Mouse (Mus musculus): Measurements from ENCODE around the gene Ccnjl. TPM values are rescaled to one million over a fixed set of nuclear protein-coding genes. Genes with fewer than 3 reads are reported as not detected.

Ccnjl gene
- polyA plus RNA-seq, 1 experiment from 2014 or later = 14.4 TPM

GRCm38 (mm10) chr11:43495532-43495931, 33.1 kb upstream of the Ccnjl start:
- no peaks in the 10 kb centered on the region for H3K27me3 ChIP-seq
- no peaks in the 10 kb centered on the region for H3K36me3 ChIP-seq
- H3K9me3 ChIP-seq = no peaks in the 10 kb centered on the region; the same call in 1 of the 2 replicates
- no peaks in the 10 kb centered on the region for H3K4me1 ChIP-seq
- no peak overlapping the region for H3K4me2 ChIP-seq (replicated peaks)
- 59% methylated on average over 3 of the region's 3 CpGs for WGBS
- ATAC-seq (ENCODE audit: low FRiP score, low read depth) = no peak
- no peak overlapping the region for H3K4me3 ChIP-seq
- no peak overlapping the region for H3K9ac ChIP-seq
- H3K27ac ChIP-seq = no peak overlapping the region

DNA sequence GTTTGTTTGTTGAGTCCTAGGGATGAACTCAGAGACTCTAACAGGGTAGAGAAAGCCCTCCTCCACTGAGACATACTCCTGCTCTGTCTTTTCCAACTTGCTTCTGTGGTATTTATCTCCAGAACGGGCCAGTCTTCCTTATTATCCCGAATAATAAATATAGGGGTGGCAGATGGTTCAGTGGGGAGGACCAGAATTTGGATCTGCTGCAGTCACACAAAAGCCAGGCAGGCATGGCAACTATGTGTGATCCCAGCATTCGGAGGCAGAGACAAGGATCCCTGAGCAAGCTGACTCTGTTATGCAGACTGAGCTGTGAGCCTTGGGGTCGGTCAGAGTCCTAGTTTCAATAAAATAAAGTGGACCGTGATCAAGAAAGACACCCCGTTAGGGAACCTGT, 27.3 kb upstream of the Ccnjl start:
- H3K27ac ChIP-seq = no peak overlapping the region
- no peak overlapping the region for H3K4me3 ChIP-seq
- no peaks in the 10 kb centered on the region for H3K27me3 ChIP-seq
- H3K36me3 ChIP-seq = no peaks in the 10 kb centered on the region
- no peak for ATAC-seq (ENCODE audit: low FRiP score, low read depth)
- no peaks in the 10 kb centered on the region for H3K4me1 ChIP-seq
- no peak overlapping the region for H3K9ac ChIP-seq
- H3K4me2 ChIP-seq (replicated peaks) = no peak overlapping the region
- H3K9me3 ChIP-seq = no peaks in the 10 kb centered on the region; the same call in 1 of the 2 replicates
- WGBS = 80% methylated on average over 6 of the region's 6 CpGs

- Histone ChIP-seq H3K27me3 (no peaks in the 10 kb centered on the region), H3K4me2 (replicated peaks) (no peak overlapping the region), H3K9ac (no peak overlapping the region), H3K4me1 (no peaks in the 10 kb centered on the region), H3K9me3 (no peaks in the 10 kb centered on the region), H3K4me3 (no peak overlapping the region), H3K27ac (no peak overlapping the region), H3K36me3 (no peaks in the 10 kb centered on the region)
- 91% methylated on average over 7 of the region's 7 CpGs for WGBS
- no peak for ATAC-seq (ENCODE audit: low FRiP score, low read depth)
Observed at GRCm38 (mm10) chr11:43505188-43505587, 23.4 kb upstream of the Ccnjl start.

DNA sequence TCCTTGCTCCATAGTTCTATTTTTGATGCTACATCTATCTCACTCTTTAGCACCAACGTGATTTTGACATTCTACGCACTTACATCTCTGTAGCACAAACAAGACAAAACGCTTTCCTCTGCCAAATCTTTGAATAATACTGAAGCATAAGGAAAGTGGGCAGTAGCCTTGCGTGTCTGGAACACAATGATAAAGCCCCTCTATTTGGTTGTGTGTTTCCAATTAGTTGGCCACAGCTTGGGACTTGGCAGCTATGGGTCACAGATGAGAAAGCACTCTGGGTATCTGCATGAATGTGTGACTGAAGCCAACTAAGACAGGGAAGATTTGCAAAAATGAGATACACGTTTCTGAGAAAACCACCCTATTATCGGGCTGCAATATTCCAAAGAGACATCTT, 20.6 kb upstream of the Ccnjl start:
- Histone ChIP-seq H3K4me1 (no peaks in the 10 kb centered on the region), H3K4me2 (replicated peaks) (no peak overlapping the region), H3K4me3 (no peak overlapping the region), H3K27me3 (no peaks in the 10 kb centered on the region), H3K9ac (no peak overlapping the region), H3K36me3 (no peaks in the 10 kb centered on the region), H3K9me3 (no peaks in the 10 kb centered on the region), H3K27ac (no peak overlapping the region)
- no peak for ATAC-seq (ENCODE audit: low FRiP score, low read depth)
- 79% methylated on average over 6 of the region's 6 CpGs for WGBS

- no peaks in the 10 kb centered on the region for H3K9me3 ChIP-seq
- 87% methylated on average over 5 of the region's 5 CpGs for WGBS
- no peaks in the 10 kb centered on the region for H3K4me1 ChIP-seq
- H3K27me3 ChIP-seq = no peaks in the 10 kb centered on the region
- no peak overlapping the region for H3K27ac ChIP-seq
- H3K9ac ChIP-seq = no peak overlapping the region
- ATAC-seq (ENCODE audit: low FRiP score, low read depth) = no peak
- no peaks in the 10 kb centered on the region for H3K36me3 ChIP-seq
- H3K4me2 ChIP-seq (replicated peaks) = no peak overlapping the region
- no peak overlapping the region for H3K4me3 ChIP-seq
Observed at GRCm38 (mm10) chr11:43509878-43510277, 18.7 kb upstream of the Ccnjl start.

DNA sequence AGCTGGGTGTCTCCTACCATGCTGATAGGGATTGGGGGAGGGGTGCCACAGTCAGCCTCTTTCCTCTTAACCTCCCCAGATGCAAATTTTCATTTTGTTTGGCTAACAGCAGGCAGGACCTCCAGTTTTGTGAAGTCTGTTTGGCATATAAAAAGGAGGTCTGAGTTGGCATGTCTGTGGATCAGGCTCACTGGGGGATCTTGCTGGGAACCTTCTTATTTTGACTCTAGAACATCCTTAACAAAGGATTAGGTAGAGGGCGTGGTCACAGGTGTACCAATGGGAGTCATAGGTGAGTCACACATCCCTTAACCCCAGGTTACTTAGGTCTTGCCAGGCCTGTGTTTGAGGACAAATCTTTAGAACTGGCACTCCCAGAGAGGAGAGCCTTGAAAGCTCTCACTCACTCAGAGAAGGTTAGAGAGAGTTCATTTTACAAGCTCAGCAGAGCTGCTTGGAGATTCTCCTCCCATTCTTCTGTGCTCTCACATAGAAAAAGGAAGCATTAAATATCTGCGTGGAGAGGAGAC, 15.9 kb upstream of the Ccnjl start:
- no peak overlapping the region for H3K4me2 ChIP-seq (replicated peaks)
- H3K36me3 ChIP-seq = no peaks in the 10 kb centered on the region
- ATAC-seq (ENCODE audit: low FRiP score, low read depth) = no peak
- H3K4me3 ChIP-seq = no peak overlapping the region
- H3K9ac ChIP-seq = no peak overlapping the region
- no peaks in the 10 kb centered on the region for H3K4me1 ChIP-seq
- 76% methylated on average over 2 of the region's 2 CpGs for WGBS
- H3K9me3 ChIP-seq = no peaks in the 10 kb centered on the region
- H3K27ac ChIP-seq = no peak overlapping the region
- H3K27me3 ChIP-seq = no peaks in the 10 kb centered on the region

DNA sequence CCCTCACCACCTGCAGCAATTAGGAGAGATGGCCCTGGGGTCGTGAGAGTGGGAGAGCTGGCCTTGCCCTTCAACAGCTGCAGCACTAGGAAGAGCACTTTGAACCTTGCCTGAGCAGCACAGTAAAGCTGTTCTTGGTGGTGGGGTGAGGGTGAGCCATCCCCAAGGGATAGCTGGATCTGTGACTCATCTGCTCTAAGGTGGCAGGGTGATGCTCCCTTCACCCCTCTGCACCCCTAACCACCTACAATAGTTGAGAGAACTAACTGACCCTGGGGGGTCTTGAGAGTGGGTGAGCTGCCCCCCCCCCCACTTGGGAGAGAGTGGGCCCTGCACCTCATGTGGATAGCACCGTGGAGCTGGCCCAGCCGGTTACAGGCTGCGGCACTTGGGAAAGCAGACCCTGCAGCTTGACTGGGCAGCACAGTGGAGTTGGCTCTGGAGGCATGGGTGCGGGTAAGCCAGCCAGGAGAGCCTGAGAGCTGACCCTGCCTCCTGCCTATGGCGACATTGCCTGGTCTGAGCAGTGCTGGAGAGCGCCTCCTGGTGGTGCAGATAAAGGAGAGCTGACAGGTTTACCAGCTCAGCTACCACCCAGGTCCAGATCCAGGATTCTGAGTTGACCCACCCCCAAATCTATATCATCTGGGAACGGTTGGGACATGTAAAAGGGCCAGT, 12.1 kb upstream of the Ccnjl start:
- ATAC-seq (ENCODE audit: low FRiP score, low read depth) = no peak
- H3K36me3 ChIP-seq = no peaks in the 10 kb centered on the region
- WGBS = 30% methylated on average over 8 of the region's 8 CpGs
- no peak overlapping the region for H3K4me3 ChIP-seq
- no peaks in the 10 kb centered on the region for H3K9me3 ChIP-seq
- no peak overlapping the region for H3K4me2 ChIP-seq (replicated peaks)
- no peak overlapping the region for H3K27ac ChIP-seq
- H3K9ac ChIP-seq = no peak overlapping the region
- H3K4me1 ChIP-seq = 0 out of 2 replicates have a peak, but pooled peaks cover 4% of the 10 kb centered on the region
- no peaks in the 10 kb centered on the region for H3K27me3 ChIP-seq

- Histone ChIP-seq H3K4me3 (no peak overlapping the region), H3K27me3 (no peaks in the 10 kb centered on the region), H3K36me3 (no peaks in the 10 kb centered on the region), H3K27ac (no peak overlapping the region), H3K9ac (no peak overlapping the region), H3K4me2 (replicated peaks) (no peak overlapping the region), H3K9me3 (no peaks in the 10 kb centered on the region), H3K4me1 (0 out of 2 replicates have a peak, but pooled peaks cover 4% of the 10 kb centered on the region)
- WGBS = 85% methylated on average over 11 of the region's 11 CpGs
- ATAC-seq (ENCODE audit: low FRiP score, low read depth) = no peak
Observed at GRCm38 (mm10) chr11:43517641-43518040, 10.9 kb upstream of the Ccnjl start.

DNA sequence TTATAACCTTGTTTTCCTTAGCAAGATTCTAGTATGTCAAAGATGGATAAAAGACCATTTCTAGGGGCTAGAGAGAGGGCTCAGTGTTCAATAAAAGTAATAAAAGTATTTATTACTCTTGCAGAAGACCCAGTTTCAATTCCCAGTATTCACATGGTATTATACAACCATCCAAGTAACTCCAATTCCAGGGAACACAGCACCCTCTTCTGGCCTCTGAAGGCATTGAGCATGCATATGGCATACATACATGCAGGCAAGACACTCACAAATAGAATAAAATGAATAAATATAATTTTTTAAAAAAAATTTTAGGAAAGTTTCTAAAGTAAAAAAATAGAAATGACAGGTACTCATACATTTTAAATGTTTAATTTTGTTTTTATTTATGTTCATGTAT, 10.5 kb upstream of the Ccnjl start:
- H3K36me3 ChIP-seq = no peaks in the 10 kb centered on the region
- 0 out of 2 replicates have a peak, but pooled peaks cover 4% of the 10 kb centered on the region for H3K4me1 ChIP-seq
- H3K27me3 ChIP-seq = no peaks in the 10 kb centered on the region
- H3K4me2 ChIP-seq (replicated peaks) = no peak overlapping the region
- ATAC-seq (ENCODE audit: low FRiP score, low read depth) = no peak
- H3K4me3 ChIP-seq = no peak overlapping the region
- no peak overlapping the region for H3K9ac ChIP-seq
- no peaks in the 10 kb centered on the region for H3K9me3 ChIP-seq
- no peak overlapping the region for H3K27ac ChIP-seq

DNA sequence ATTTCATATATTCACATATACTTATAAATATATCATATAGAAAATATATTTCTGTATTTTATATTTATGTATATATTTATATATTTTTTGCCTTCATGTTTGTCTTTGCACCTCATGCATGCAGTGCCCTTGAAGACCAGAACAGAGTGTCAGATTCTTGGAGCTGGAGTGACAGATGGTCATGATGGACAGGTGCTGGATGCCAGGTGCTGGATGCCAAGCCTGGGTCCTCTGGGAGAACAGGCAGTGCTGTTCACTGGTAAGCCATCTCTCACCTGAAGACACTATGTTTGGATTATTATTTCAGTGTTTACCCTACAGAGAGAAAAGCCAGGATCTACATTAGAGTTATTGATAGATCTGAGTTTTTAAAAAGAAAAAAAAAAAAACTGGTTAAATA, 9.8 kb upstream of the Ccnjl start:
- no peak for ATAC-seq (ENCODE audit: low FRiP score, low read depth)
- 0 out of 2 replicates have a peak, but pooled peaks cover 4% of the 10 kb centered on the region for H3K4me1 ChIP-seq
- H3K9me3 ChIP-seq = no peaks in the 10 kb centered on the region
- H3K4me2 ChIP-seq (replicated peaks) = no peak overlapping the region
- no peak overlapping the region for H3K9ac ChIP-seq
- H3K27me3 ChIP-seq = no peaks in the 10 kb centered on the region
- no peak overlapping the region for H3K4me3 ChIP-seq
- no peaks in the 10 kb centered on the region for H3K36me3 ChIP-seq
- no peak overlapping the region for H3K27ac ChIP-seq

- WGBS = 71% methylated on average over 3 of the region's 3 CpGs
- Histone ChIP-seq H3K27me3 (no peaks in the 10 kb centered on the region), H3K9ac (no peak overlapping the region), H3K4me2 (replicated peaks) (no peak overlapping the region), H3K27ac (no peak overlapping the region), H3K4me3 (no peak overlapping the region), H3K9me3 (no peaks in the 10 kb centered on the region), H3K4me1 (peaks cover 7% of the 10 kb centered on the region; the same call in 1 of the 2 replicates), H3K36me3 (no peaks in the 10 kb centered on the region)
- ATAC-seq (ENCODE audit: low FRiP score, low read depth) = no peak
Observed at GRCm38 (mm10) chr11:43520521-43520920, 8.1 kb upstream of the Ccnjl start.

- H3K4me2 ChIP-seq (replicated peaks) = peak overlapping the region; percentile 87
- peak overlapping the region; percentile 80 for H3K4me3 ChIP-seq
- H3K9me3 ChIP-seq = no peaks in the 10 kb centered on the region
- H3K4me1 ChIP-seq = peaks cover 21% of the 10 kb centered on the region
- no peaks in the 10 kb centered on the region for H3K27me3 ChIP-seq
- under 1% methylated on average over 25 of the region's 25 CpGs for WGBS
- H3K9ac ChIP-seq = peak overlapping the region; percentile 86
- peak overlapping the region; percentile 66; the same call in 1 of the 2 replicates for H3K27ac ChIP-seq
- peaks cover 5% of the 10 kb centered on the region for H3K36me3 ChIP-seq
- ATAC-seq (ENCODE audit: low FRiP score, low read depth) = 0 out of 2 replicates have a peak, but pooled peaks have one; percentile 5
Observed at GRCm38 (mm10) chr11:43528078-43528682, 404 bp upstream of the Ccnjl start.

All from limb, embryonic 13.5 days (tissue).